Mouse (Mus musculus): ENCODE measurements at regions not wholly inside any gene's neighbourhood (a gene's known extent, or its start where the extent isn't known, plus 50 kb on each side); places are given as distances from the start of the nearest gene placed in this dataset.
A peak's percentile ranks its signal among the peaks of the same experiment; 100 is the strongest.

GRCm38 (mm10) chr2:133480870-133481269 is 71.1 kb upstream of the Bmp2 start:
- ATAC-seq (replicated peaks; ENCODE audit: low FRiP score, low TSS enrichment, poor library complexity, severe bottlenecking): no peak

GRCm38 (mm10) chr2:133481305-133481704 is 70.7 kb upstream of the Bmp2 start:
- ATAC-seq (replicated peaks; ENCODE audit: low FRiP score, low TSS enrichment, poor library complexity, severe bottlenecking): 0 out of 2 replicates have a peak, but pooled peaks have one; percentile 26

- ATAC-seq (replicated peaks; ENCODE audit: low FRiP score, low TSS enrichment, poor library complexity, severe bottlenecking): no peak
These were observed 70.2 kb upstream of the Bmp2 start for GRCm38 (mm10) chr2:133481785-133482184.

- ATAC-seq (replicated peaks; ENCODE audit: low FRiP score, low TSS enrichment, poor library complexity, severe bottlenecking): no peak
These were observed 56.5 kb upstream of the Bmp2 start for GRCm38 (mm10) chr2:133495443-133495842.

GRCm38 (mm10) chr2:133496389-133496788 is 55.6 kb upstream of the Bmp2 start:
- no peak for ATAC-seq (replicated peaks; ENCODE audit: low FRiP score, low TSS enrichment, poor library complexity, severe bottlenecking)

- no peak for ATAC-seq (replicated peaks; ENCODE audit: low FRiP score, low TSS enrichment, poor library complexity, severe bottlenecking)
These were observed 54.9 kb upstream of the Bmp2 start for GRCm38 (mm10) chr2:133497071-133497470.

GRCm38 (mm10) chr2:133497541-133498185 is 54.3 kb upstream of the Bmp2 start:
- no peak for ATAC-seq (replicated peaks; ENCODE audit: low FRiP score, low TSS enrichment, poor library complexity, severe bottlenecking)

- no peak for ATAC-seq (replicated peaks; ENCODE audit: low FRiP score, low TSS enrichment, poor library complexity, severe bottlenecking)
These were observed 53.8 kb upstream of the Bmp2 start for GRCm38 (mm10) chr2:133498186-133498571.

GRCm38 (mm10) chr2:133498717-133499143 is 53.2 kb upstream of the Bmp2 start:
- no peak for ATAC-seq (replicated peaks; ENCODE audit: low FRiP score, low TSS enrichment, poor library complexity, severe bottlenecking)

- ATAC-seq (replicated peaks; ENCODE audit: low FRiP score, low TSS enrichment, poor library complexity, severe bottlenecking): no peak
These were observed 52.1 kb upstream of the Bmp2 start for GRCm38 (mm10) chr2:133499904-133500303.
